Mouse (Mus musculus) MEL (cell line): ENCODE measurements around the gene Rbpj. TPM values are rescaled to one million over a fixed set of nuclear protein-coding genes. Genes with fewer than 3 reads are reported as not detected.

Experiments
- DNase-seq: peaks from one replicate; pipeline ENCODE4 v3.0.0; 2011; ENCODE audit warnings: low read depth, low spot score
- H3K27ac ChIP-seq: 2 replicates; pipeline ENCODE4 v1.5.1; 2012; ENCODE audit warnings: low read depth, mild to moderate bottlenecking, control low read depth, low read length, moderate library complexity; ENCODE audit not compliant: control insufficient read depth
- H3K27me3 ChIP-seq, 2 experiments: fragments of 150-350 bp in 1 of 2; sonication (generic) in 1 of 2; 2 replicates each; pipeline ENCODE4 v1.6.1; 2012; ENCODE audit warnings: low read length in 2 of 2, mild to moderate bottlenecking in 2 of 2, improper control_type of control experiment in 1 of 2, moderate library complexity in 1 of 2; ENCODE audit not compliant: insufficient read depth in 2 of 2, control insufficient read depth in 1 of 2
- H3K36me3 ChIP-seq, 2 experiments: 2 replicates each; pipeline ENCODE4 v1.6.1; 2012 to 2014; ENCODE audit warnings: low read length in 2 of 2, improper control_type of control experiment in 1 of 2, inconsistent platforms in 1 of 2, mild to moderate bottlenecking in 1 of 2; ENCODE audit not compliant: insufficient read depth in 2 of 2, control insufficient read depth in 1 of 2
- H3K4me1 ChIP-seq, 2 experiments: fragments of 150-350 bp in 1 of 2; sonication (generic) in 1 of 2; 2 replicates each; pipeline ENCODE4 v1.6.1; 2012; ENCODE audit warnings: low read length in 2 of 2, improper control_type of control experiment in 1 of 2, mild to moderate bottlenecking in 1 of 2; ENCODE audit not compliant: insufficient read depth in 2 of 2, control insufficient read depth in 1 of 2
- H3K4me3 ChIP-seq, 2 experiments: fragments of 150-350 bp in 1 of 2; sonication (generic) in 1 of 2; 2 replicates each; pipeline ENCODE4 v1.5.1; 2012; ENCODE audit warnings: low read depth in 2 of 2, low read length in 2 of 2, mild to moderate bottlenecking in 2 of 2, moderate library complexity in 2 of 2, control low read depth in 1 of 2, improper control_type of control experiment in 1 of 2; ENCODE audit not compliant: control insufficient read depth in 1 of 2, insufficient read depth in 1 of 2
- H3K79me2 ChIP-seq: 2 replicates; pipeline ENCODE4 v1.6.1; 2012; ENCODE audit warnings: mild to moderate bottlenecking, low read length, moderate library complexity; ENCODE audit not compliant: control insufficient read depth, poor library complexity, insufficient read depth
- H3K9ac ChIP-seq: 2 replicates; pipeline ENCODE4 v1.6.1; 2012; ENCODE audit warnings: low read depth, mild to moderate bottlenecking, control low read depth, low read length, moderate library complexity; ENCODE audit not compliant: control insufficient read depth, poor library complexity, severe bottlenecking
- H3K9me3 ChIP-seq: fragments of 150-350 bp; sonication (generic); replicated peaks from 2 replicates; pipeline ENCODE4 v1.6.1; 2012; ENCODE audit warnings: mild to moderate bottlenecking, low read length, improper control_type of control experiment, moderate library complexity; ENCODE audit not compliant: insufficient read depth
- CHD2 ChIP-seq: IDR thresholded peaks from 2 replicates; pipeline ENCODE4 v1.6.1; 2011; ENCODE audit warnings: low read length, improper control_type of control experiment
- CTCF ChIP-seq, 3 experiments: IDR thresholded peaks in 2 of 3; conservative IDR thresholded peaks in 1 of 3; 2 replicates each; pipeline ENCODE4 v1.5.1; 2011 to 2012; ENCODE audit warnings: low read length in 3 of 3, low read depth in 2 of 3, mild to moderate bottlenecking in 2 of 3, improper control_type of control experiment in 1 of 3, inconsistent platforms in 1 of 3, mixed read lengths in 1 of 3, moderate library complexity in 1 of 3; ENCODE audit not compliant: control insufficient read depth in 1 of 3, insufficient read depth in 1 of 3, poor library complexity in 1 of 3, severe bottlenecking in 1 of 3
- ELF1 ChIP-seq: IDR thresholded peaks from 2 replicates; pipeline ENCODE4 v1.6.1; 2014; ENCODE audit warnings: low read depth, mild to moderate bottlenecking, inconsistent platforms, low read length, improper control_type of control experiment, moderate library complexity
- ETS1 ChIP-seq: IDR thresholded peaks from 2 replicates; pipeline ENCODE4 v1.6.1; 2012; ENCODE audit warnings: low read depth, mild to moderate bottlenecking, inconsistent platforms, low read length, improper control_type of control experiment, moderate library complexity
- GABPA ChIP-seq: IDR thresholded peaks from 2 replicates; pipeline ENCODE4 v1.6.1; 2012; ENCODE audit warnings: low read depth, mild to moderate bottlenecking, inconsistent platforms, low read length, improper control_type of control experiment, moderate library complexity
- GATA1 ChIP-seq: IDR thresholded peaks from 2 replicates; pipeline ENCODE4 v1.6.1; 2011; ENCODE audit warnings: low read depth, low read length, improper control_type of control experiment
- HCFC1 ChIP-seq: IDR thresholded peaks from 2 replicates; pipeline ENCODE4 v1.6.1; 2012; ENCODE audit warnings: low read depth, mild to moderate bottlenecking, inconsistent platforms, low read length, improper control_type of control experiment, moderate library complexity
- MAX ChIP-seq: IDR thresholded peaks from 2 replicates; pipeline ENCODE4 v1.6.1; 2011; ENCODE audit warnings: low read length, improper control_type of control experiment
- MAZ ChIP-seq: IDR thresholded peaks from 2 replicates; pipeline ENCODE4 v1.6.1; 2012; ENCODE audit warnings: low read depth, mild to moderate bottlenecking, inconsistent platforms, low read length, improper control_type of control experiment
- MEF2A ChIP-seq: IDR thresholded peaks from 2 replicates; pipeline ENCODE4 v1.6.1; 2014; ENCODE audit warnings: low read depth, mild to moderate bottlenecking, inconsistent platforms, low read length, improper control_type of control experiment; ENCODE audit not compliant: poor library complexity, insufficient replicate concordance, severe bottlenecking; ENCODE audit errors: extremely low read depth
- MYB ChIP-seq: IDR thresholded peaks from 2 replicates; pipeline ENCODE4 v1.6.1; 2011; ENCODE audit warnings: mild to moderate bottlenecking, low read depth, low read length, improper control_type of control experiment
- NELFE ChIP-seq: IDR thresholded peaks from 2 replicates; pipeline ENCODE4 v1.6.1; 2011; ENCODE audit warnings: low read depth, low read length, improper control_type of control experiment
- NRF1 ChIP-seq: IDR thresholded peaks from 2 replicates; pipeline ENCODE4 v1.6.1; 2014; ENCODE audit warnings: low read depth, mild to moderate bottlenecking, inconsistent platforms, low read length, improper control_type of control experiment, moderate library complexity; ENCODE audit not compliant: poor library complexity, insufficient read depth, severe bottlenecking
- POLR2AphosphoS5 ChIP-seq: IDR thresholded peaks from 2 replicates; pipeline ENCODE4 v1.6.1; 2012; ENCODE audit warnings: low read depth, borderline replicate concordance, mild to moderate bottlenecking, inconsistent platforms, low read length, moderate library complexity, mixed read lengths
- RAD21 ChIP-seq: IDR thresholded peaks from 2 replicates; pipeline ENCODE4 v1.6.1; 2011; ENCODE audit warnings: mild to moderate bottlenecking, low read depth, low read length, improper control_type of control experiment
- RCOR1 ChIP-seq: IDR thresholded peaks from 2 replicates; pipeline ENCODE4 v1.6.1; 2012; ENCODE audit warnings: low read depth, mild to moderate bottlenecking, inconsistent platforms, low read length, improper control_type of control experiment
- SIN3A ChIP-seq: IDR thresholded peaks from 2 replicates; pipeline ENCODE4 v1.6.1; 2012; ENCODE audit warnings: low read length, improper control_type of control experiment, inconsistent platforms
- SMC3 ChIP-seq: IDR thresholded peaks from 2 replicates; pipeline ENCODE4 v1.6.1; 2011; ENCODE audit warnings: low read depth, low read length, improper control_type of control experiment
- TAL1 ChIP-seq: IDR thresholded peaks from 2 replicates; pipeline ENCODE4 v1.6.1; 2012; ENCODE audit warnings: mild to moderate bottlenecking, inconsistent platforms, low read length, moderate library complexity, mixed read lengths
- UBTF ChIP-seq: IDR thresholded peaks from 2 replicates; pipeline ENCODE4 v1.6.1; 2012; ENCODE audit warnings: low read depth, mild to moderate bottlenecking, inconsistent platforms, low read length, improper control_type of control experiment, moderate library complexity, borderline replicate concordance; ENCODE audit not compliant: insufficient read depth
- ZC3H11A ChIP-seq: IDR thresholded peaks from 2 replicates; pipeline ENCODE4 v1.6.1; 2012; ENCODE audit warnings: low read depth, mild to moderate bottlenecking, inconsistent platforms, low read length, improper control_type of control experiment
- ZKSCAN1 ChIP-seq: IDR thresholded peaks from 2 replicates; pipeline ENCODE4 v1.6.1; 2012; ENCODE audit warnings: low read depth, mild to moderate bottlenecking, inconsistent platforms, low read length, improper control_type of control experiment, moderate library complexity
- ZMIZ1 ChIP-seq: IDR thresholded peaks from 2 replicates; pipeline ENCODE4 v1.6.1; 2012; ENCODE audit warnings: low read depth, mild to moderate bottlenecking, inconsistent platforms, low read length, improper control_type of control experiment, moderate library complexity
- ZNF384 ChIP-seq: IDR thresholded peaks from 2 replicates; pipeline ENCODE4 v1.6.1; 2012; ENCODE audit warnings: low read depth, mild to moderate bottlenecking, inconsistent platforms, low read length, improper control_type of control experiment
- polyA plus RNA-seq, 2 experiments: library from polyadenylated mRNA; stranded (reverse) in 1 of 2; unstranded in 1 of 2; fragments of >175 nt in 1 of 2; fragments of >200 nt in 1 of 2; gene quantifications; 2 replicates each; pipeline versions ENCODE4 v1.2.1 to v1.2.4; 2012; ENCODE audit warnings: low replicate concordance in 2 of 2, low read depth in 1 of 2; ENCODE audit not compliant: insufficient read length in 2 of 2, insufficient read depth in 1 of 2, missing spikeins in 1 of 2
- total RNA-seq: library from RNA; depleted of rRNA; stranded (reverse); fragments of 300-350 nt; gene quantifications from 2 replicates; pipeline ENCODE4 v1.2.3, GENCODE M21; 2012

Rbpj gene
- total and polyA plus RNA-seq, 3 experiments = 6.0 to 34.5 (median 19.1) TPM

GRCm38 (mm10) chr5:53564309-53564708 is 98.4 kb downstream of the Rbpj start:
- TF ChIP-seq ZNF384 (no peak), ELF1 (no peak), SMC3 (no peak), POLR2AphosphoS5 (no peak), TAL1 (no peak), MAX (no peak), RAD21 (no peak), ZKSCAN1 (no peak), ZC3H11A (no peak), GATA1 (no peak), CTCF (IDR thresholded peaks at IDR 0.05 in 2 of 3, conservative IDR thresholded peaks at IDR 0.05 in 1 of 3; ENCODE audit: control insufficient read depth in 1 of 3, insufficient read depth in 1 of 3, low read depth in 2 of 3, low read length in 3 of 3, poor library complexity in 1 of 3, severe bottlenecking in 1 of 3) (no peak), CHD2 (no peak), HCFC1 (no peak), GABPA (no peak), UBTF (no peak), SIN3A (no peak), NRF1 (no peak), NELFE (no peak)
- Histone ChIP-seq H3K4me3 (no peak overlapping the region), H3K27ac (no peak overlapping the region), H3K79me2 (no peaks in the 10 kb centered on the region), H3K9me3 (no peaks in the 10 kb centered on the region), H3K4me1 (no peaks in the 10 kb centered on the region), H3K27me3 (peaks cover 0 to 2% of the 10 kb centered on the region in 2 experiments; a peak in 1 of 4 replicates), H3K36me3 (no peaks in the 10 kb centered on the region), H3K9ac (no peak overlapping the region)
- no peak for DNase-seq

- Histone ChIP-seq H3K9me3 (no peaks in the 10 kb centered on the region), H3K36me3 (no peaks in the 10 kb centered on the region), H3K79me2 (no peaks in the 10 kb centered on the region), H3K27me3 (peaks cover 0 to 2% of the 10 kb centered on the region in 2 experiments; a peak in 1 of 4 replicates), H3K27ac (no peak overlapping the region), H3K4me3 (no peak overlapping the region), H3K4me1 (no peaks in the 10 kb centered on the region), H3K9ac (no peak overlapping the region)
- TF ChIP-seq ETS1 = no peak
- no peak for TF ChIP-seq MAZ
- TF ChIP-seq ZMIZ1 = no peak
- no peak for TF ChIP-seq MYB
- TF ChIP-seq GATA1 = no peak
- no peak for TF ChIP-seq MEF2A
- TF ChIP-seq RCOR1 = no peak
- DNase-seq = no peak
Measured at GRCm38 (mm10) chr5:53565213-53565794, 99.4 kb downstream of the Rbpj start.
